Mouse (Mus musculus) retina, postnatal 7 days (tissue): ENCODE measurements at regions not wholly inside any gene's neighbourhood (a gene's known extent, or its start where the extent isn't known, plus 50 kb on each side); places are given as distances from the start of the nearest gene placed in this dataset.

ENCODE experiments used
- DNase-seq: peaks from one replicate; pipeline ENCODE4 v3.0.0-alpha.2; 2012; ENCODE audit warnings: low read depth, low spot score

GRCm38 (mm10) chr16:97234321-97234720, 63.8 kb upstream of the Dscam start:
- DNase-seq = no peak

DNA sequence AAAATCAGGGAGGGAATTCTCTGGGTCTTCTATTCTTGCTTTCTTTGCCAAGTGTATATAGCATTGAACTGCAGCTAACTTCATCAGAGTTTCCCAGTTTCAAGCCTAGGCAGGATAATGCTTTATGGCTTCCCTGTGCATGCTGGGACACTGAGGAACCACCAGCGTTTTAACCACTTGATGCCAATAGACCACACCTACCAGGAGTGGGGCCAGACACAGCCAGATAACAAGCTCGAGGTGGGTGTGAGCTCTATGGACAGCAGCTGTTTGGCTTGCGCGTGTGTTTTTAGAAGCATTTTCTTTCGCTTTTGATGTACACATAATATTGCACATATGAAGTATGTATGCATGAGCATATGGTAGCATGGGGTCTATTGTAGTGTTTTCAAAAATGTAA, 69.1 kb upstream of the Dscam start:
- DNase-seq = no peak

DNA sequence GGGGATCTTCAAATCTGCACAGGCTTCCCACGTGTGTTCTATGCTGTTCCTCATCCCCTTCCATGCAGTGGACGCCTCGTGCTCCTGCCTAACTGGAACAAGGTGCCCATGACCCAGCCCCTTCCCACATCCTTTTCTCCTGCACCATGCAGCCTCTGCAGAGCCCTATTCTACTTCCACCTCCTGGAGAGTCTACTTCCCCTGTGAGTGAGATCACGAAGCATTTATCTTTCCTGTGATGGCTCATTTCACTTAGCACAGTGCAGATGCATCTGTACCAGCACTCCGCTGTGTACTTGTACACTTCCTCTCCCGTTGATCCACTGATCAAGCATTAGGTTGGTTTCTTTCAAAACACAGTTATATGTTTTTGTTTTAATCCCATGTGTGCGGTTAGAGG, 69.5 kb upstream of the Dscam start:
- DNase-seq = no peak

GRCm38 (mm10) chr16:97240859-97241360, 70.4 kb upstream of the Dscam start:
- DNase-seq = no peak

GRCm38 (mm10) chr16:97241639-97242038, 71.1 kb upstream of the Dscam start:
- no peak for DNase-seq

GRCm38 (mm10) chr16:97250488-97250887, 79.9 kb upstream of the Dscam start:
- DNase-seq = no peak

GRCm38 (mm10) chr16:97252551-97252950, 82.0 kb upstream of the Dscam start:
- DNase-seq = no peak

DNA sequence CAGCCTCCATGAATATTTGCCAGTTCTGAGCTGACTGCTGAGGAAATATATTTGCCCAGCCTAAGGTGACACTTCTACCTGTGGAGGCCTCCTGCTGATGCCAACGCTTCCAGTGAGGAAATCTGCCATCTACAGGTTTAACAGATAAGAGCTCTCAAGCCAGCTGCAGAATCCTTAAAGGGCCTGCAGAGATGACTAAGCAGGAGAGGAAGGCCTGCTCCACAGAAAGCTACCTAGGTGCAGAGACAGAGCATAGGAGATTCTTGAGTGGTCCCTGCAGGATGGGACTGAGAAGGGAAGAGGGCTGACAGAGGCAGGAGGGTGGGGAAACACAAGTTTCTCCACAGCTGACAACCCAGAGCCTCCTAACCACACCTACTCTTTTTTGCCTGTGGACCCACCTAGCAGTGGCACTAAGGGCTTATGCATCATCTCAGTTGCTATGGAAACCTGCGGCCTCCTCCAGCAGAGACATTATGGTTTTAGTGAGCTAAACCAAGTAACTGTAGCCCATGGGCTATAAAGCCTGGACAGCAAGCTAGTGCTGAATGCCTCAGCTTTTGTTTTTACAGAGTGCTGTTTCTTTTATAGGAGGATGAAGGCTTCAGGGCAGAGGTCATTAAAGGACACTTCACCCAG, 82.6 kb upstream of the Dscam start:
- DNase-seq = no peak

- no peak for DNase-seq
Measured at GRCm38 (mm10) chr16:97258821-97259220, 88.3 kb upstream of the Dscam start.

- no peak for DNase-seq
Measured at GRCm38 (mm10) chr16:97263451-97263850, 92.9 kb upstream of the Dscam start.

DNA sequence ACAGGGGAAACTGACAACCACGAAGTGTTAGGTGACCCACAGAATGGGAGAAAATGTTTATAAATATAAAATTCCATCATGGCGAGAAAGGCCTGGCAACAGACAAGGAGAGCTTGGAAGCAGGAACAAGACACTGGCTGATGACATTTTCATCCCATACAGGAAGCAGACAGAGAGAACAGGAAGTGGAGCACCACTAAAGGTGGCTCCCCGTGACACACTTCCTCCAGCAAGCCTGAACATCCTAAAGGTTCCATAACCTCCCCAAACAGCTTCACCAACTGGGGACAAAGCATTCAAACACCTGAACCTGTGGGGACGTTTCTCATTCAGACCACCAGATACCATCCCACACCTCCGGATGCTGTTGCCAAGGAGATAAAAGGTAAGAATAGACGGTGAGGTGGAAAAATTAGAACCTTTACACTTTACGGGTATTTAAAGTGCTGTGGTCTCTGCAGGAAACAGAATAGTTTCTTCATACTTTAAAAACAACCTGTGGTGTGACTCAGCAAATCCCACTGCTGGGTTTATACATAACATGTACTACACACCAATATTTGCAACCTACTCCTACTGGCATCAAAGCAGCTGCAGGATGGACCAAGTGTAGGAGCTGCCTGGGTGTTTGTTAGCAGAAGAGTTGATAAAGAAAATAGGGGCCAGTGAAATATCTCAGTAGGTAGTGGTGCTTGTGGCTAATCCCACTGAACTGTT, 86.0 kb upstream of the Bace2 start:
- no peak for DNase-seq

DNA sequence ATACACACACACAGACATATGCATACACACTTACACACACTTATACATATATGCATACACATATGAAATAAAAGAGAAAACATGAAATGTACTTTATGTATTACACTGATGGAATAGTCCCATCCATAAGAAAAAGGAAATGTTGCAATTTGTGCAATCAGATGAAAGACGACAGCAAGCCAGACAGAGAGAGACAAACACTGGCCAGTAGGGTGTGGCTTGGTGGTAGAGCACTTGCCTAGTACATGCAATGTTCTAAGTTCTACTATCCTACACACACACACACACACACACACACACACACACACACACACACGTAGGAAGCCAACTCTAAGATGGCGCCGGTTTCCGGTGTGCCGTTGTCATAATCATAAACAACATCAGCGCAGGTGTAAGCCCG, 85.3 kb upstream of the Bace2 start:
- DNase-seq = no peak

GRCm38 (mm10) chr16:97272035-97272631, 84.4 kb upstream of the Bace2 start:
- DNase-seq = peak; percentile 66

GRCm38 (mm10) chr16:97278913-97279312, 77.6 kb upstream of the Bace2 start:
- DNase-seq = no peak

DNA sequence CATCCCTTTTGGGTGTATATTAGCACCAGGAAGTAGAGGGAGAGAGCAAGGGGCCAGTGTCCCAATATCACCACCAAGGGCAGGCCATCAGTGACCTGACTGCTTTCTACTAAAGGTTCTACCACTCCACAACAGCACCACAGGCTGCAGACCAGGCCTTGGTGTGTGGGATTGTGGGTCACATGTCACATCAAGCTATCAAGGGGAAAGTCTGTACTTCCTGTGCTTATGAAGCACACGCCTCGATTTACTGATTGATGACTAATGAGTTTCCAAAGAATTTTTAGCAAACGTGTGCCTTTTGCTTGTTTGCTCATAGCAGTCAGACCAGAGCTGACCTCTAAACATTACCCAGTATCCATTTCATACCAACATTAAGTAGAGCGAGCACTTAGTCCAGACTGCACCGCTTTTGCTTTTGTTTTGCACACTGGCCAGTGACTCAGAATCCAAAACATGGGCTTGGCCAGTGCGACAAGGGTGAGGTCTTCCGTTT, 74.9 kb upstream of the Bace2 start:
- DNase-seq = no peak

GRCm38 (mm10) chr16:97282943-97283342, 73.6 kb upstream of the Bace2 start:
- DNase-seq = no peak

GRCm38 (mm10) chr16:97285886-97286447, 70.6 kb upstream of the Bace2 start:
- DNase-seq = no peak

DNA sequence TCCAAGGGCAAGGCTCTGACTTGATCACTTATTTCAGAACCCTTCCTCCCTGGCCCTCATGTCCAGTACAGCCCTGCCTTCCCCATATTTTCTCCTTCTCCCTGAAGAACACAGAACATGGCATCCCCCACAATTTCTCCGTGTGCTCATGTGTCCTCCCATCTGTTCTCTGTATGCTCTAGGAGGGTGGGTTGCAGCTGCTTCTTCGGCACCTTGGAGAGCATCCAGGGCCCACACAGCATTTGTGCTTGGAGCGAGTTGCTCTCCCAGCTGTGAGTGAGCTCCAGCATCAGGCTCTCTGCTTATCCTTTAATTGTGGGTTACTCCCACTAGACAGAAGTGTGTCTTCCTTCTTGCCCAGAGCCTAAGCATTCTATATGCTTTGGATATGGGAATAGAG, 69.8 kb upstream of the Bace2 start:
- no peak for DNase-seq

DNA sequence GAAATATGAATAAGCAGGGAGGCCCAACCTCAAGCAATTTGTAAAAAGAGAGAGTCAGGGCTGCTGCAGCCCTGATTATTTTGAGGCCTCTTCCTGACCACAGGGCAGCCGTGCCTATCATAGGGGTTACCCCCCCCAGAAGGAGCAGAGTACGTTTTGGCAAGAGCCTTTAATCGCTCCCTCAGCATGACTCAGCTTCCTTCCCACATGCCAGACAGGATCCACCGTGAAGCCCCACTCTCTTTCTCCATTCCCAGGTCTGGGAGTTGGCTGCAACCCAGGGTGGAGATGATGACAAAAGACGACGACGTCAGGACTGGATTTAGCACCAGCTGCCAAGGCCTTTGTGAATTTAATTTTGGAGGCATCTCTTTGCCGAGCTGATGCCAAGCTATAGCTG, 67.9 kb upstream of the Bace2 start:
- no peak for DNase-seq

- no peak for DNase-seq
Measured at GRCm38 (mm10) chr16:97292484-97293048, 64.0 kb upstream of the Bace2 start.

DNA sequence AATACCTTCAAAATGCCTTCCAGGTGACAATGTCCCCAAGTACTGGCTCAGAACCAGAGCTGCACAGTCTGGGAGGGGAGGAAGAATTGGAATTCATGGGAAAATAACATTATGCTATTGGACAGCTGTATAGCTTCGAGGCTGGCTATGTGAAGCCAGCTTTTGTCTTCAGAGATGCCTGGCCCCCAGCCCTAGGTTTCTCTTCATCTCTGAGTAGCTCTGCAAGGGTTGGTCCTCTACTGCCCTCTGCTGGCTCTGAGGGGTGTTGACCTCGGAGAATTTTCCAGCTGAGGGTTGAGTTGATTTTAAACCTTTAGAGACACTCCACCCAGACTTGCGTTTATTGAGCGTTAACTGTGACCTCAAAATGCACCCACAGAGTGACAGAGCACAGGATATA, 63.3 kb upstream of the Bace2 start:
- peak; percentile 68 for DNase-seq

DNA sequence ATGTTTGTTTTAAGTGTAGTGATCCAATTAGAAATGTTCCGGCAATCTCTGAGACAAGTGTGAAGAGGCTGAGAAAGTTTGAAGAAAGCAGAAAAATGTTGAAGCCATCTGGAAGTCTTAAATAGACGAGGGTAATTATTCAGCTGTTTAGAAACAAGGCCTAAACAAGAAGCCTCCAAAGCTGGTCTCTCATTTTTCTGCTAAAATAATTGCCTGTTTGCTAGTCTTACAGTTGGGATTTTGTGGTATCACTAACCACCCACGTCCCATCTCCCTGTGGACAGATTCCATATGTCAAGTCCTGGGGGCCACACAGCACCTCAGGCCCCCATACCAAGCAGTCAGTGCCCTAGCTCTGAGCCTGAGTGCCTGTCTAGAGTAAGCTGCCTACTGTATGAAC, 59.4 kb upstream of the Bace2 start:
- no peak for DNase-seq
